In genomic region chr1:91302021-91302420, GRCm38 (mm10) we compare ENCODE assay signal across 16 mouse cellular contexts. TPM values are rescaled to one million over a fixed set of nuclear protein-coding genes. Genes with fewer than 3 reads are reported as not detected.
DNase-seq lines count a peak whose midpoint lies in the region; ATAC-seq and TF ChIP-seq lines count a peak whose summit lies in the region.
"Had no signal": no experiment of that assay in that cellular context is flagged by ENCODE, and none has a peak within 500 bp of the region (broad histone marks: within the 10 kb centered on the region; RNA-seq: fewer than 3 reads in every experiment).

No protein-coding gene starts in this region.

- peaks cover 63% of the 10 kb centered on the region for H3K4me1 ChIP-seq in megakaryocyte, embryonic 14.5 days
- H3K4me1 ChIP-seq in lung, postnatal 0 days (ENCODE audit: insufficient read depth, low read depth, low read length): no peaks in the 10 kb centered on the region
- no peaks in the 10 kb centered on the region for H3K4me1 ChIP-seq in stomach, postnatal 0 days (replicated peaks; ENCODE audit: control insufficient read depth, insufficient read depth)

- H3K27me3 ChIP-seq in megakaryocyte, embryonic 14.5 days (replicated peaks): no peaks in the 10 kb centered on the region
- H3K27me3 ChIP-seq in lung, postnatal 0 days (replicated peaks; ENCODE audit: insufficient read depth, low read length): no peaks in the 10 kb centered on the region
- H3K27me3 ChIP-seq in stomach, postnatal 0 days (ENCODE audit: control insufficient read depth, insufficient read depth, low read length): no peaks in the 10 kb centered on the region
- H3K27me3 ChIP-seq: embryonic facial prominence, embryonic 12.5 days; forebrain, embryonic 15.5 days; heart, embryonic 15.5 days; limb, embryonic 12.5 days; midbrain, embryonic 15.5 days had no signal

- peak overlapping the region; percentile 51 for H3K27ac ChIP-seq in lung, postnatal 0 days (ENCODE audit: low read length)
- peak overlapping the region; percentile 25; the same call in 1 of the 2 replicates for H3K27ac ChIP-seq in stomach, postnatal 0 days (replicated peaks)
- H3K27ac ChIP-seq: embryonic facial prominence, embryonic 12.5 days; forebrain, embryonic 15.5 days; heart, embryonic 15.5 days; hindbrain, postnatal 0 days; limb, embryonic 12.5 days; midbrain, embryonic 15.5 days had no signal

- H3K4me3 ChIP-seq in megakaryocyte, embryonic 14.5 days (replicated peaks): peak overlapping the region; percentile 1
- no peak overlapping the region for H3K4me3 ChIP-seq in lung, postnatal 0 days (ENCODE audit: low read depth, low read length)
- H3K4me3 ChIP-seq in stomach, postnatal 0 days (ENCODE audit: low read depth, low read length): no peak overlapping the region
- H3K4me3 ChIP-seq: embryonic facial prominence, embryonic 12.5 days; forebrain, embryonic 15.5 days; heart, embryonic 15.5 days; limb, embryonic 12.5 days; midbrain, embryonic 15.5 days had no signal

- no peak for ATAC-seq in megakaryocyte, adult 5-6 weeks (ENCODE audit: poor library complexity, severe bottlenecking)
- ATAC-seq in lung, postnatal 0 days: no peak
- no peak for ATAC-seq in stomach, postnatal 0 days (ENCODE audit: low FRiP score, low TSS enrichment)
- ATAC-seq: forebrain, embryonic 15.5 days; hindbrain, postnatal 0 days; midbrain, embryonic 15.5 days had no signal

- no peak overlapping the region for H3K4me2 ChIP-seq in lung, postnatal 0 days (replicated peaks; ENCODE audit: low read depth, low read length)
- no peak overlapping the region for H3K4me2 ChIP-seq in stomach, postnatal 0 days (replicated peaks; ENCODE audit: low read depth)
- H3K4me2 ChIP-seq: embryonic facial prominence, embryonic 12.5 days; forebrain, embryonic 15.5 days; heart, embryonic 15.5 days; limb, embryonic 12.5 days; midbrain, embryonic 15.5 days had no signal

- no peak overlapping the region for H3K9ac ChIP-seq in lung, postnatal 0 days (replicated peaks; ENCODE audit: low read depth)
- no peak overlapping the region for H3K9ac ChIP-seq in stomach, postnatal 0 days (ENCODE audit: low read length)
- H3K9ac ChIP-seq: embryonic facial prominence, embryonic 12.5 days; forebrain, embryonic 15.5 days; heart, embryonic 15.5 days; limb, embryonic 12.5 days; midbrain, embryonic 15.5 days had no signal

- H3K9me3 ChIP-seq in megakaryocyte, embryonic 14.5 days: no peaks in the 10 kb centered on the region
- no peaks in the 10 kb centered on the region for H3K9me3 ChIP-seq in lung, postnatal 0 days (ENCODE audit: low read length)
- H3K9me3 ChIP-seq in stomach, postnatal 0 days (ENCODE audit: control insufficient read depth, low read length): no peaks in the 10 kb centered on the region
- H3K9me3 ChIP-seq: embryonic facial prominence, embryonic 12.5 days; forebrain, embryonic 15.5 days; heart, embryonic 15.5 days; limb, embryonic 12.5 days; midbrain, embryonic 15.5 days had no signal

- peak; percentile 40 for DNase-seq in kidney, adult 18-20 months
- no peak for DNase-seq in kidney, postnatal 25 days
- DNase-seq in lung, postnatal 0 days (ENCODE audit: low spot score): no peak
- no peak for DNase-seq in stomach, postnatal 0 days (ENCODE audit: low spot score)
- DNase-seq in testis, postnatal 14 days (ENCODE audit: low spot score): no peak
- DNase-seq in ovary, postnatal 10 days (ENCODE audit: low spot score): no peak
- DNase-seq: adrenal gland, postnatal 14 days; cerebellum, adult 18-20 months had no signal

- H3K36me3 ChIP-seq in megakaryocyte, embryonic 14.5 days (replicated peaks; ENCODE audit: low read length): peaks cover 61% of the 10 kb centered on the region
- H3K36me3 ChIP-seq in lung, postnatal 0 days (ENCODE audit: insufficient read depth, low read length): peaks cover 10% of the 10 kb centered on the region; the same call in 1 of the 2 replicates
- peaks cover 12% of the 10 kb centered on the region; the same call in 1 of the 2 replicates for H3K36me3 ChIP-seq in stomach, postnatal 0 days (ENCODE audit: control insufficient read depth, insufficient read depth, low read length)
- H3K36me3 ChIP-seq: forebrain, embryonic 15.5 days had no signal

- TF ChIP-seq CTCF in lung, postnatal 0 days (IDR thresholded peaks at IDR 0.05): no peak
- no peak for TF ChIP-seq CTCF in stomach, postnatal 0 days (IDR thresholded peaks at IDR 0.05; ENCODE audit: low read depth)

- WGBS in lung, postnatal 0 days: 74% methylated on average over 3 of the region's 3 CpGs
- 85% methylated on average over 3 of the region's 3 CpGs for WGBS in stomach, postnatal 0 days

- TF ChIP-seq EP300 in lung, postnatal 0 days (IDR thresholded peaks at IDR 0.05): no peak
- no peak for TF ChIP-seq EP300 in stomach, postnatal 0 days (optimal IDR thresholded peaks at IDR 0.05)

RNA-seq across cellular contexts. Expression of gene Scly, which starts 3.9 kb away (rescaled TPM):
- 13.6 and 18.3 TPM in 2 replicates for polyA plus RNA-seq in megakaryocyte, embryonic 14.5 days (2012; ENCODE audit: insufficient read depth, low replicate concordance)
- total RNA-seq in megakaryocyte, adult 5-6 weeks (2015): 10.9 and 12.9 TPM in 2 replicates
- 15.3 and 16.8 TPM in 2 replicates for total RNA-seq in megakaryocyte, adult 5-6 weeks (2017)
- polyA plus RNA-seq in lung, postnatal 0 days (2015; fragmentation: Nextera tagmentation; extraction: Ambion mirVana): 8.7 and 11.1 TPM in 2 replicates
- 8.2 and 8.9 TPM in 2 replicates for polyA plus RNA-seq in stomach, postnatal 0 days (2015; fragmentation: Nextera tagmentation; extraction: Ambion mirVana)

RNA-seq across cellular contexts. Expression of gene Espnl, which starts 19.9 kb away (rescaled TPM):
- polyA plus RNA-seq in megakaryocyte, embryonic 14.5 days (2012; ENCODE audit: insufficient read depth, low replicate concordance): 0.23 and 0.50 TPM in 2 replicates
- total RNA-seq in megakaryocyte, adult 5-6 weeks (2015): not detected in 2 replicates
- not detected in 2 replicates for total RNA-seq in megakaryocyte, adult 5-6 weeks (2017)
- not detected in 2 replicates for polyA plus RNA-seq in lung, postnatal 0 days (2015; fragmentation: Nextera tagmentation; extraction: Ambion mirVana)
- polyA plus RNA-seq in stomach, postnatal 0 days (2015; fragmentation: Nextera tagmentation; extraction: Ambion mirVana): 0.02 TPM in 1 of 2 replicates, not detected in the other
- total RNA-seq: adrenal gland, postnatal 14 days had no signal

RNA-seq across cellular contexts. Expression of gene Klhl30, which starts 48.8 kb away (rescaled TPM):
- polyA plus RNA-seq in megakaryocyte, embryonic 14.5 days (2012; ENCODE audit: insufficient read depth, low replicate concordance): not detected in 2 replicates
- not detected in 2 replicates for total RNA-seq in megakaryocyte, adult 5-6 weeks (2015)
- 0.11 TPM in 1 of 2 replicates, not detected in the other for total RNA-seq in megakaryocyte, adult 5-6 weeks (2017)
- polyA plus RNA-seq in lung, postnatal 0 days (2015; fragmentation: Nextera tagmentation; extraction: Ambion mirVana): 0.62 and 0.87 TPM in 2 replicates
- polyA plus RNA-seq in stomach, postnatal 0 days (2015; fragmentation: Nextera tagmentation; extraction: Ambion mirVana): 0.61 and 0.80 TPM in 2 replicates
- polyA plus RNA-seq: forebrain, embryonic 15.5 days had no signal

RNA-seq across cellular contexts. Expression of gene Ube2f, which starts 51.9 kb away (rescaled TPM):
- 4.9 and 13.4 TPM in 2 replicates for polyA plus RNA-seq in megakaryocyte, embryonic 14.5 days (2012; ENCODE audit: insufficient read depth, low replicate concordance)
- total RNA-seq in megakaryocyte, adult 5-6 weeks (2015): 94.5 and 117 TPM in 2 replicates
- 59.1 and 63.1 TPM in 2 replicates for total RNA-seq in megakaryocyte, adult 5-6 weeks (2017)
- polyA plus RNA-seq in lung, postnatal 0 days (2015; fragmentation: Nextera tagmentation; extraction: Ambion mirVana): 55.5 and 58.3 TPM in 2 replicates
- polyA plus RNA-seq in stomach, postnatal 0 days (2015; fragmentation: Nextera tagmentation; extraction: Ambion mirVana): 56.9 and 61.7 TPM in 2 replicates
